Mouse (Mus musculus) hindbrain, embryonic 11.5 days (tissue): ENCODE measurements around the gene Wdr24. TPM values are rescaled to one million over a fixed set of nuclear protein-coding genes. Genes with fewer than 3 reads are reported as not detected.

Experiments
- ATAC-seq: fragments of 200-750 bp; cut with Nextera tagmentation; 2 replicates; pipeline ENCODE4 v1.8.0; 2017; ENCODE audit warnings: mild to moderate bottlenecking, moderate TSS enrichment, moderate library complexity; ENCODE audit not compliant: low FRiP score
- DNase-seq: peaks from one replicate; pipeline ENCODE4 v3.0.0-alpha.2; 2015; ENCODE audit warnings: low spot score
- H3K27ac ChIP-seq: fragments of 300-500 bp; sonication (generic); 2 replicates; pipeline ENCODE4 v1.5.1; 2014; ENCODE audit warnings: mild to moderate bottlenecking, low read depth, low read length
- H3K27me3 ChIP-seq: fragments of 300-500 bp; sonication (generic); 2 replicates; pipeline ENCODE4 v1.6.1; 2014; ENCODE audit warnings: mild to moderate bottlenecking, low read length, moderate library complexity, mixed read lengths; ENCODE audit not compliant: control insufficient read depth, insufficient read depth
- H3K36me3 ChIP-seq: fragments of 300-500 bp; sonication (generic); 2 replicates; pipeline ENCODE4 v1.6.1; 2014; ENCODE audit warnings: mild to moderate bottlenecking, low read length, moderate library complexity, mixed read lengths; ENCODE audit not compliant: control insufficient read depth, insufficient read depth
- H3K4me1 ChIP-seq: fragments of 300-500 bp; sonication (generic); replicated peaks from 2 replicates; pipeline ENCODE4 v1.6.1; 2014; ENCODE audit warnings: low read length, mixed read lengths; ENCODE audit not compliant: control insufficient read depth, insufficient read depth
- H3K4me2 ChIP-seq: fragments of 300-500 bp; sonication (generic); replicated peaks from 2 replicates; pipeline ENCODE4 v1.6.1; 2014; ENCODE audit warnings: mild to moderate bottlenecking, low read depth, low read length
- H3K4me3 ChIP-seq: fragments of 300-500 bp; sonication (generic); 2 replicates; pipeline ENCODE4 v1.5.1; 2014; ENCODE audit warnings: low read depth, low read length
- H3K9ac ChIP-seq: fragments of 300-500 bp; sonication (generic); 2 replicates; pipeline ENCODE4 v1.6.1; 2014; ENCODE audit warnings: low read depth, low read length
- H3K9me3 ChIP-seq: fragments of 300-500 bp; sonication (generic); 2 replicates; pipeline ENCODE4 v1.6.1; 2016; ENCODE audit warnings: low read length; ENCODE audit not compliant: control insufficient read depth
- WGBS: fragments of 180-500 bp; shearing (Covaris S2); extraction: QIAGEN DNeasy Blood & Tissue Kit; methylation state at CpG from one replicate; pipeline ENCODE4 v1.1.7; 2014; 5-methylcytosine and 5-hydroxymethylcytosine counted together
- polyA plus RNA-seq: library from polyadenylated mRNA; unstranded; fragments of >200 nt; fragmentation: Nextera tagmentation; extraction: Ambion mirVana; gene quantifications from 2 replicates; pipeline ENCODE4 v1.2.1, GENCODE M21; 2014

Gene Wdr24
- 22.0 and 23.5 TPM in 2 replicates for polyA plus RNA-seq

DNA sequence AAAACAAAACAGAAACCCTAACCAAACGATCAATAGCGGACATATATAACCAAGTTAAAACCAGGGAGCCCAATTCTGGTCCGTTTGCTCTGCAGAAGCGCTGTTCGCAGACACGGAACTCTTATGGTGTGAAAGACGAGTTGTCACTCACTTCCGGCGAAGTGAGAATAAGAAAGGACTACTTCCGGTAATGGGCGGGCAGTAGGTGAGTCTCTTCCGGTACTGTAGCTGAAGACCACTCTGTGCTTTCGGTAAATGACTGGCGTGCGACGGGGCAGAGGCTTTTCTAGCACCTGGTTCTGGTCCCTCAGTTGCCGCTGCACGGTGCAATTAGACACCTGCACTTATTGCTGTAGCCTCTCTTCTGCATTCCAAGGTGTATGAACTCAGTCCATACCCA is at the start of gene Wdr24:
Gene Wdr24, plus strand, starts transcription at position 176 of the 400 bp plus-strand sequence.
- Histone ChIP-seq H3K4me2 (peak within 1 kb of the TSS; percentile 80), H3K36me3 (no peaks in the 10 kb centered on the region), H3K4me1 (peaks cover 15% of the 10 kb centered on the region), H3K9me3 (no peaks in the 10 kb centered on the region), H3K27me3 (peaks cover 20% of the 10 kb centered on the region), H3K27ac (0 out of 2 replicates have a peak within 1 kb of the TSS, but pooled peaks have one; percentile 19), H3K9ac (peak within 1 kb of the TSS; percentile 69), H3K4me3 (peak within 1 kb of the TSS; percentile 47)
- ATAC-seq (no peak), DNase-seq (peak; percentile 87)
- 1% methylated on average over 18 of the region's 18 CpGs for WGBS

DNA sequence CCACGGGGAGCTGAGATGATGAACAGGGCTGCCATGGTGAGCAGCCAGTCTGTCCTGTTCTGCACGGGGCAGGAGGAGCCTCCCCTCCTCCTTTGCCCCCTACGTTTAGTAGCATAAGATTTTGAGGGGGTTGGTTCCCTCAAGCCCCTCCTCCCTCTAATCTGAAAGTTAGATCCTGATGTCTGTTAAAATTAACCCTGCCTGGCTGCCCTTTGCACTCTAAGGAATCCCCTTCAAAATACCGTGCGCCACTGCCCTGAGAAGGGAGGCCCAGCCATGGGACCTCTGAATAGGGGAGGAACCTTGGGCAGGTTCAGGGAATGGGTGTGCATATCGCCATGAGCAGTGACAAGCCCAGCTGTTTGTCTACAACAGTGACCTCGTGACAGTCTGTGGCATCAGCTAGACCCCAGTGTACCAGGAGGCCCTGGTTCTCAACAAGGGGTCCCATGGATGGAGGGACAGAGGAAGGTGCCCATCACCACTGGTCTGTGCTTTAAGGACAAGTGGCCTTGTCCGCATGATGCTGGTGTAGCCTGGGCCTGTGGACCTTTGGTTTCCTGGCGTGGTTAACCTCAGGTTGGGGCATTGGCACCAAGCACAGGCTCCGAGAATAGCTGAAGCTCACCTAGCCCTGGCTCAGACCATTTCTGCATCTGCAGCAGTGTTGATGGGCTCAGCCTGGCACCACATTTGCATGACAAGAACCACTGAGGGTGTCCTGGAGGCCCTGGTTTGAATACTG is 47.9 kb upstream of the Wdr24 start:
- H3K4me2 ChIP-seq = no peak overlapping the region
- no peak overlapping the region for H3K9ac ChIP-seq
- H3K9me3 ChIP-seq = no peaks in the 10 kb centered on the region
- H3K4me1 ChIP-seq = peaks cover 4% of the 10 kb centered on the region
- ATAC-seq (no peak), DNase-seq (no peak)
- no peaks in the 10 kb centered on the region for H3K27me3 ChIP-seq
- no peak overlapping the region for H3K27ac ChIP-seq
- H3K4me3 ChIP-seq = no peak overlapping the region
- 80% methylated on average over 10 of the region's 10 CpGs for WGBS
- no peaks in the 10 kb centered on the region for H3K36me3 ChIP-seq

DNA sequence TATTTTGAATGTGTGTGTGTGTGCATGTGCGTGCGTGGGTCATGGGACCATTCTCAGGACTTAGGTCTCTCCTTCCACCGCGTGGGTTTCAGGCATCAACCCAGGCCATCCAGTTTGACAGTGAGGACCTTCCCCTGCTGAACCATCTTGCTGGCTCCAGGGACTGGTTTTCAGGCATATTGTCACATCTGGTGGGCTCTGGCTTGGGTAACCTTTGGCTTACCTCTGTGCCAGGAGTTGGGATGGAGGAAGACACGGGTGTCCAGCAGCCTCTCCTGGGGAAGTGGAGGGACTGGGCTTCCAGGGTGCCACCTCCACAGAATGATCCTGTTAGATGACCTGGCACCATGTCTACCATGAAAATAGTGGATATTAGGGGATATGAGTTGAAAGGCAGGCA is 45.5 kb upstream of the Wdr24 start:
- no peaks in the 10 kb centered on the region for H3K27me3 ChIP-seq
- no peaks in the 10 kb centered on the region for H3K9me3 ChIP-seq
- 91% methylated on average over 5 of the region's 5 CpGs for WGBS
- H3K4me3 ChIP-seq = no peak overlapping the region
- H3K27ac ChIP-seq = no peak overlapping the region
- H3K4me1 ChIP-seq = peaks cover 4% of the 10 kb centered on the region
- no peaks in the 10 kb centered on the region for H3K36me3 ChIP-seq
- no peak for ATAC-seq
- no peak overlapping the region for H3K4me2 ChIP-seq
- H3K9ac ChIP-seq = no peak overlapping the region
- no peak for DNase-seq

DNA sequence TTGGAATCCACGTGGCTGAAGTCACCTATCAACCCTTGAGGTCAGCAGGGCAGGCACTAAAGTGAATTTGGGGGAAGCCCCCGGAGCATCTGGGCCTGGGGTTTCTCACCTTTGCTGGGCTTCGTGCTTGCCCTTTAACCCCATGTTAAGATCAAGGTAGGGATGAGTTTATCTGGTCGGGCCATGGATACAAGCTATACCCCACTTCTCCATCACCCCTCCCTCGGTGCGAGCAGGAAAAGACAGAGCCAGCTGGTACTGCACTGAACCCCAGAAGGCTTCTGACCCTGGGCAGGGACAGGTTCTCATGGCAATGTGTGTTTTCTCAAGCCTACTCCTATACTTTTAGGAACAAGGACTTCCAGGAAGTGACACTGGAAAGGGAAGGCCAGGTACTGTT is 42.1 kb upstream of the Wdr24 start:
- no peak overlapping the region for H3K4me2 ChIP-seq
- no peaks in the 10 kb centered on the region for H3K27me3 ChIP-seq
- DNase-seq (no peak), ATAC-seq (no peak)
- H3K9me3 ChIP-seq = no peaks in the 10 kb centered on the region
- H3K4me3 ChIP-seq = no peak overlapping the region
- 87% methylated on average over 6 of the region's 6 CpGs for WGBS
- H3K27ac ChIP-seq = no peak overlapping the region
- H3K4me1 ChIP-seq = peaks cover 8% of the 10 kb centered on the region
- H3K9ac ChIP-seq = no peak overlapping the region
- H3K36me3 ChIP-seq = no peaks in the 10 kb centered on the region

DNA sequence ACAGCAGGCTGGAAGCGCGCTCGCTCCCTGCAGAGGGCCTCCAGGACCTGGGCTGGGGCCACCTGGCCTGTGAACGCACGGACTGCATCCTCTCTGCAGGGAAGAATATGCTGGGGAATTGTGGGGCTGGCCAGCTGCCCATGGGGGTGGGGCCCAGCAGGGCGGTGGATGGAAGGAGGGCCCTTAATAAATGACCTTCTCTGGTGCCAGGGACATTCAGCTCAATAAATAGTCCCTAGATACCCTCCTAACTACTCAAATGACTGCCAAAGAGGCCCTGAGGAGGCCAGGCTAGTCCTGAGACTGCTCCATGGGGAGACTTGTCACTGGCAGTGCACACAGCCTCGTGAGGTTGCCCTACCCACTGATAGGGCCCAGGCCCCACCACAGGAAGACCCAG is 40.3 kb upstream of the Wdr24 start:
- Histone ChIP-seq H3K27ac (no peak overlapping the region), H3K4me3 (no peak overlapping the region), H3K4me1 (peaks cover 8% of the 10 kb centered on the region), H3K27me3 (no peaks in the 10 kb centered on the region), H3K9me3 (no peaks in the 10 kb centered on the region), H3K4me2 (no peak overlapping the region), H3K9ac (no peak overlapping the region), H3K36me3 (no peaks in the 10 kb centered on the region; the same call in 1 of the 2 replicates)
- WGBS = 82% methylated on average over 7 of the region's 7 CpGs
- no peak for DNase-seq
- no peak for ATAC-seq

DNA sequence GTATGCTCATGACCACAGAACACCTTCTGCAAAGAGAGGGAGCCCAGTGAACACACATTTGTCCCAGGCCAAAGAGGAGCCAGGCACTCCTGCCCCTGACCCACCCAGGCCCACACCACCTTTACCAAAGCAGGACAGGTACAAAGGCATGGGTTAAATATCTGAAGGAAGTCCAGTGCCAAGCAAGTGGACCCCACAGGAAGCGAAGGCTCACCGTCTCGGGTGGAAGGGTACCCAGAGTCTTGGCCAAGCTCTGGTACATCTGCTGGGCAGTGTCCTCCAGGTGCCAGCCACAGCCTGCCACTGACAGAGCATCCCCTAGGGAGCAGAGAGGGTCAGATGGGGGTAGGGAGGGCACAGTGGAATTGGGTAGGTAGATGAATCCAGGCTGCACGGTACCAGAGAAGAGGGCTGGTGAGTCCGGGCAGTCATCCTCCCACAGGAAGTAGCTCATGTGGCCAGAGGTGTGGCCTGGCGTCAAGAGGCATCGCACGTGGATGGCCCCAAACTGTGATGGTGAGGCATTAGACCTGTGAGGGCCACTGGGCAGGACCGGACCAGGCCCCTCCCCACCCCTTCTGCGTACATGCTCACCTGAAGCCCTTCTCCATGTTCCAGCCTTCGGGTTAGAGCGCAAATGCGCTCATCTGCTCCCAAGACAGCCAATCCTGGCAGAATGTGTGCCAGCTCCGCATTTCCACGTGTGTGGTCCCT is 39.4 kb upstream of the Wdr24 start:
- no peaks in the 10 kb centered on the region for H3K27me3 ChIP-seq
- no peaks in the 10 kb centered on the region; the same call in 1 of the 2 replicates for H3K36me3 ChIP-seq
- WGBS = 85% methylated on average over 15 of the region's 15 CpGs
- ATAC-seq (no peak), DNase-seq (no peak)
- peak overlapping the region; percentile 74 for H3K4me2 ChIP-seq
- peak overlapping the region; percentile 73 for H3K4me3 ChIP-seq
- H3K4me1 ChIP-seq = peaks cover 8% of the 10 kb centered on the region
- peak overlapping the region; percentile 67 for H3K9ac ChIP-seq
- H3K9me3 ChIP-seq = no peaks in the 10 kb centered on the region
- H3K27ac ChIP-seq = peak overlapping the region; percentile 84; the same call in 1 of the 2 replicates

DNA sequence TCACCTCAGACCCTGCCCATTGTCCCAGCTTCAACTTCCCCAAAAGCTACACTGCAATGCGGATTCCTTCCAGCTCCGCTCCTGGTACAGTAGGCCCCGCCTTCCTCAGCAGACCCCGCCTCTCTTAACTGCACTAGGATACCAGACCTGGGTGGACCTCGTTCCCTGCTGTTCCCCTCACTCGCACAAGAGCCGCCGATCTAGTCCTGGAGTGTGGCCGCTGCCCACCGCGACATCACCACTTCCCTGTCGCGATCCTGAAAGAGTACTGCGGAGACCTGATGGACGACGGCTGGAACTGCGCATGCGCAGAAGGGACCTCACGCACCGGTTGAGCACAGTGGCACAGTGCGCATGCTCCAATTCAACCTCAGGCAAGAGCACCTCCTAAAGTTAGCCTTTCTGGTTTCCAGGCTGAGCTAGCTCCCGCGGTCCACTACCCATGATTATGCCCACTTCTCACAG is 38.1 kb upstream of the Wdr24 start, which contains the start of gene Haghl:
Gene Haghl, minus strand, starts transcription at position 393 of the 465 bp plus-strand sequence.
- under 1% methylated on average over 23 of the region's 23 CpGs for WGBS
- peak; percentile 98 for DNase-seq
- ATAC-seq = peak; percentile 81
- peaks cover 8% of the 10 kb centered on the region for H3K4me1 ChIP-seq
- H3K9ac ChIP-seq = peak within 1 kb of the TSS; percentile 67
- H3K4me2 ChIP-seq = peak within 1 kb of the TSS; percentile 74
- peak within 1 kb of the TSS; percentile 84 for H3K27ac ChIP-seq
- no peaks in the 10 kb centered on the region; the same call in 1 of the 2 replicates for H3K36me3 ChIP-seq
- no peaks in the 10 kb centered on the region for H3K9me3 ChIP-seq
- H3K4me3 ChIP-seq = peak within 1 kb of the TSS; percentile 73
- no peaks in the 10 kb centered on the region for H3K27me3 ChIP-seq

DNA sequence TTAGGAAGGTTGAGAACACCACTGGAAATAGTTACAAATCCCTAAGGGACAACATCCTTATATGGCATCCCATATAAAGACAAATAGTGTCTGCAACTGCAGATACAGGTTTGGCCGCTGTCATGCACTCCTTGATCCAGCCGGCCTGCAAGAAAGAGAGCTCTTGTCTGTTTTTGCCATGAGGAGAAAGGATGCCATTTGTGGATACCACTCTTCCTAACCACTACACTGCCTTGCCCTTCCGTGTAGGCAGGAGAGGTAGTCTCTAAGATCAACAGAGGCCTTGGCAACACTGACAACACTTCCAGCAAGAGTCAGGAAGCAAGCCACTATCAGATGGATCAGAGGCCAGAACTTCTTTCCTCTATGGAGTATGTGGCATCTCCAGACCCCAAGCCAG is 37.1 kb upstream of the Wdr24 start, which contains the start of gene Ccdc78:
Gene Ccdc78, plus strand, starts transcription at position 301 of the 400 bp plus-strand sequence.
- ATAC-seq (no peak), DNase-seq (no peak)
- peaks cover 10% of the 10 kb centered on the region for H3K4me1 ChIP-seq
- peak within 1 kb of the TSS; percentile 67 for H3K9ac ChIP-seq
- H3K4me3 ChIP-seq = peak within 1 kb of the TSS; percentile 73
- no peaks in the 10 kb centered on the region for H3K27me3 ChIP-seq
- H3K27ac ChIP-seq = peak within 1 kb of the TSS; percentile 84
- H3K36me3 ChIP-seq = no peaks in the 10 kb centered on the region; the same call in 1 of the 2 replicates
- H3K4me2 ChIP-seq = peak within 1 kb of the TSS; percentile 74
- 85% methylated on average over 3 of the region's 3 CpGs for WGBS
- no peaks in the 10 kb centered on the region for H3K9me3 ChIP-seq
